Mouse (Mus musculus) inflammation-experienced regulatory T-cells (primary cell): ENCODE results near the gene Cenpl. TPM values are rescaled to one million over a fixed set of nuclear protein-coding genes. Genes with fewer than 3 reads are reported as not detected.

Experiments used
- polyA plus RNA-seq, 2 experiments: library from polyadenylated mRNA; unstranded; fragments of 100-300 nt; shearing (Covaris generic); gene quantifications; one replicate each; pipeline ENCODE4 v1.2.1; 2017

Gene Cenpl
- 10 to 100 TPM; 12.2 to 16.6 TPM for polyA plus RNA-seq

DNA sequence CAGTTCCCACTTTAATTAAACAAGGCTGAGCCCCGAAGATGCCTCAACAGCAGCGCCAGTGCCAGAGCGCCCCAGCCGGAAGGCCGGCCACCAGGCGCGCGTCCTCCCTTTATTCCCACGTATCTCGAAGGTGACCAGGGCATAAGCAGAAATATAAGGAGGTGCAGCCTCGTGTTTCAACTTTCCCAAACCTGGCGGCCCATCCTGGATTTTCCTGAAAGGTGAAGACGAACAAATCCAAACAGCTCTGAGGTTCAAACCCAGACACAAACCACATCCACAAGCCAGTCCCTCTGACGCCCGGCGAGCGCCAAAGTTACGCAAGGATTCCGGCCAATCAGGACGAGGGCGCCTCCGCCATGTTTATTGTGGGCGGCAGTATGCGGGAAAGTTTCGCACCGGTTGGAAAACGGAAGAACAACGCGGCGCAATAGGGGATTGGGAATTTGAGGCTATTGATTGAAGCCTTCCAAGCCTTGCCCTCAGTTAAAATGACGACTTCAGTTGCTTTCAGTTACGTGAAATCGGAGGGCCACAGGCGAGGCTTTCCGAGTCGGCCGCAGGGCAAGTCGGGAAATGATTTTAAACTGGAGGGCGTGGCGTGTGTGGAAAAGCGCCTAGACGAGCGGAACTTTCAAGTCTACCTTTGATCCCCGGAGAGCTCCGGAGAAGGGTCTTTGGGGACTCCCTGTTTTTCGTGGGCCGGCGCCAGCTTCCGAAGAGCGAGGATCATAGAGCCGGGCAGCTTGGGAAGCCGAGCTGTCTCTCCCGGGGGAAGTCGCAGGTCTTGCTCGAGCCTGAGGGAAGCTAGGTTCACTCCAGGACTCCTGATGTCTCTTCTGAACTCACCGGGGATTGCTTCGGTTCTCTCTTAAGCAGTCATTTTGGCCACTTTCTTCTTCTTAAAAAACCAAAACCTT is at the start of gene Cenpl, which contains the start of gene Dars2:
Gene Cenpl, plus strand, starts transcription at position 362 of the 920 bp plus-strand sequence.
Gene Dars2, minus strand, starts transcription at position 307 of the 920 bp plus-strand sequence.

DNA sequence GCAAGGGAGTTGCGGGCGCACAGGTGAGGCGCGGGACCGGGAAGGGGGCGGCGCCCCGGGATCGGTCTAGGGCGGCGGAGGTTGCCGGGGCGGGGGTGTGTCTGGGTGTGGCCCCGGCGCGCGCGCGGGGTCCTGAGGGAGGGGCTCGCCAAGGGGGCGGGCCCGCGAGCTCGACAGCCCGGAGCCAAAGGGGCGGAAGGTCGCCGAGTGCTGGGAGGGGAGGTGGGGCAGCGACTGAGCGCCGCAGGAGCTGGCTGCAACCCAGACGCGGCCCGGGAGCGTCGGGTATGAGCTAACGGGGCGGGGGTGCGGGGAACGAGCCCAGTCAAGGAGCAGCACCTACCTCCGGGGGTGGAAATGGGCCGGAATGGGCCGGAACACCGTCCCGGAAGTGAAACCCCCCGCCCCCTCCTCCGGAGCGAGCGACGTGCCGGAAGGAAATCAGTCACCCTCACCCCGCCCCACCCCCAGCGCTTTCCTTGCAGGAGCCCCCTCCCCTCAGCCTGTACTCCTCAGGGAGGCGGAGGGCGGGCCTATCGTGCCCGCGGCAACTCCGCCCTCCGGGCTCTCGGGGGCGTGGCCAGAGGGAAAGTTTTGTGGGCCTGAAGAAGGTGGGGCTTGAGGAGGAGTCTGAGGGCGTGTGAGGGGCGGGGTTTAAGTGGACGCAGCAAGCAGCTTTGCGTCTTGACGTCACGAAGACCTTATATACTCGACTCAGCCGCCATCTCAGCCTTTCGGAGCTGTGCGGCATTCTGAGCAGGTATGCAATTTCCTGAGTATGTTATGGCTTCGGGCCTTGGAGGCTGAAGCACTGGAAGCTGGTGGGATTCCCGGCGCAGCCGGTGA is 35.9 kb upstream of the Cenpl start, which contains the start of gene Zbtb37:
Gene Zbtb37, minus strand, starts transcription at position 415 of the 846 bp plus-strand sequence.

GRCm38 (mm10) chr1:161130726-161131664 is 60.5 kb downstream of the Cenpl start, which contains the start of gene Klhl20:
TSS of gene Klhl20 (minus strand) at chr1:161131511.

Other genes with a start within 250 kb of the Cenpl start
- gene Rc3h1, start 164.3 kb upstream of the Cenpl start, polyA plus RNA-seq, result 10 to 100 TPM; 10.2 to 14.2 TPM
- gene Serpinc1, start 92.1 kb upstream of the Cenpl start, polyA plus RNA-seq, result 10 to 100 TPM in 1 of 2 experiments, 1 to 10 TPM in 1; 3.0 to 16.1 TPM
- 10 to 100 TPM in 1 of 2 experiments, 1 to 10 TPM in 1; 9.2 to 10.3 TPM for gene Zbtb37, start 35.9 kb upstream of the Cenpl start, polyA plus RNA-seq
- 10 to 100 TPM; 12.3 to 12.8 TPM for gene Dars2, start 55 bp upstream of the Cenpl start, polyA plus RNA-seq
- gene Klhl20, start 60.8 kb downstream of the Cenpl start, polyA plus RNA-seq, result 10 to 100 TPM; 26.8 to 30.0 TPM
- gene Ankrd45, start 72.0 kb downstream of the Cenpl start, polyA plus RNA-seq, result under 1 TPM; 0.20 to 0.29 TPM
- gene Tex50, start 88.6 kb downstream of the Cenpl start, polyA plus RNA-seq, result under 1 TPM in 1 of 2 experiments, not detected in 1; 0.13 TPM
- 100 to 1,000 TPM; 240 to 318 TPM for gene Prdx6, start 180.5 kb downstream of the Cenpl start, polyA plus RNA-seq